Mouse (Mus musculus) 416B (cell line): ENCODE measurements at regions not wholly inside any gene's neighbourhood (a gene's known extent, or its start where the extent isn't known, plus 50 kb on each side); places are given as distances from the start of the nearest gene placed in this dataset.
"Not testable (repeated sequence)": the region's sequence is repeated elsewhere in the genome, so short reads cannot be mapped to it uniquely, and the experiment has no call there.

Source experiments
- DNase-seq: peaks from one replicate; pipeline ENCODE4 v3.0.0; 2011; ENCODE audit warnings: low read depth

DNA sequence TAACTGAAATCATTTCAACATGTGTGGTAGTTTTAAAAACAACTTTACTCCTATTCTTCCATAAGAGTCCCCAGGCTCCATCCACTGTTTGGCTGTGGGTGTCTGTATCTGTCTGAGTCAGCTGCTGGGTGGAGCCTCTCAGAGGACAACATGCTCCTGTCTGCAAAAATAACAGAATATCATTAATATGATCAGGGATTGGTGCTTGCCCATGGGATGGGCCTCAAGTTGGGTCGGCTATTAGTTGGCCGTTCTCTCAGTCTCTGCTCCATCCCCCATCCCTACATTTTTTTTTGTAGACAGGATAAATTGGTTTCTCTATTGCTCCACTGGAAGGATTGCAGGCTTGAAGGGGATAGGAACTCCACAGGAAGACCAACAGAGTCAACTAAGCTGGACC lies 108.5 kb upstream of the Fgf16 start:
- not testable (repeated sequence) for DNase-seq

DNA sequence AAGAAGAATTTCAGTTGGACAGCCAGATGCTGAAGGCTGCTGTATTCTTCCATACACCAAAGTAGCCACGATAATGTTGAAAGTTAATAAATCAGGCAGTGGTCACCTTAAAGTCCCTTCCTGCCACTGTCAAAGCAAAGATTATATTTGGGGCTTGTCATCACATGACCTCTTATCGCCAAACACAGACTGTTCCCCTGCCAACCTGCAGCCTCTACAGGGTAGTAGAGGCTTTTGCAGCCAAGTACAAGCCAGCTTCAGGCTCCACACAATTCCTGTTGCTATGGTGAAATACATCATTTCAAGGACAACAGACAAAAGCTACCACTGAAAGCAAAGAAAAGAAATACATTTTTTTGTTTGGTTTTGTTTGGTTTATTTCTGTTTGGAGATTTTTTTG lies 93.5 kb upstream of the Fgf16 start:
- DNase-seq: peak; percentile 12

DNA sequence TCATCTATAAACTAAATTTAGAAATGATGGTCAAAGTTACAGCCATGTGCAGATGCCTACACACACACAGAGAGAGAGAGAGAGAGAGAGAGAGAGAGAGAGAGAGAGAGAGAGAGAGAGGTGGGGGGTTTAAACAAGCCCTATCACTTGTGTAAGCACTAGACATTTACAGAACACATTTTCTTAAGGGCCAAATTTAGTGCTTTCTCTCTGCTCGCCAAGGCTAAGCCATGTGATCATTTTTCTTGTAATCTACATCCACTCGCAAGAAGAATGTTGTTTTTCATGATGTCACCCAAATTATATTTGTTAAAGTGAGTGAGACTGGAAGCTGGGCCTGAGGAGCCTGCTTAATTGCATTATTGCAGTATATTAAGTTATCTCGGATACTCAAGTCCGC lies 92.8 kb upstream of the Fgf16 start:
- DNase-seq: no peak

DNA sequence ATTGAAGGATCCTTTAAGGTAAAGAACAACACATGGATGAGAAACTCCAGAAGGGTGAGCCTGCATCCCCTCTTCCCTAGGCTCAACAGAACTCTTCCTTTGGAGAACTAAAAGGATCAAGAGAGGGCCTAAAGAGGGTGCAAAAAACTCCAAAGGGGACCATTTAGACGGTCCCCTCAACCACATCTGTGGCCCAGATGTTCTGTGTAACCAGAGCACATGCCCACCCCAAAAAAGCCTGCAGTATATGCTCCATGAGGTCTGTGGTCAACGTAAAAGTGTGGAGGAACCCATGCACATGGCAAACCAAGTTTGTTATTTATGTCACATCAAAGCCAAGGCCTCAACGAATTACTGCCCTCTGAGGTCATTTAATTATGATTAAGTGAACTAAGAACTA lies 89.2 kb upstream of the Fgf16 start:
- no peak for DNase-seq

DNA sequence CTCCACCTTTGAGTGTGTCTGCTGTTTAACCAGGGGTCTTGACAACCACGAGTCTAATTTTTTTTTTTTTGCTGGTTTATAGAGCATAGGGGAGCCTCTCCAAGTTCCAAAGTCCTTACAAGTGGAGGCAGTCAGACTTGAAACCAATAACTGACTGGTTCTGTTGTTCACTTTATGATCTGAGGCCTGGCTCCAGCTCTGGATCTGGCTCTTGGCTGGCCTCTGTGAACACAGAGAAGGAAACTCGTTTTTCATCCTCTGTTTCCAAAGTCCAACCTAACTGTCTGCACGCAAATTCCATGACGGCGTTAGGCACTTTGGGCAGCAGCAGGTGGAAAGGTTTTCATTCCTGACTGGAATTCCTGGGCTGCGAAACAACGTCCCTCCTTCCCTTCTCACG lies 80.4 kb upstream of the Fgf16 start:
- DNase-seq: no peak

DNA sequence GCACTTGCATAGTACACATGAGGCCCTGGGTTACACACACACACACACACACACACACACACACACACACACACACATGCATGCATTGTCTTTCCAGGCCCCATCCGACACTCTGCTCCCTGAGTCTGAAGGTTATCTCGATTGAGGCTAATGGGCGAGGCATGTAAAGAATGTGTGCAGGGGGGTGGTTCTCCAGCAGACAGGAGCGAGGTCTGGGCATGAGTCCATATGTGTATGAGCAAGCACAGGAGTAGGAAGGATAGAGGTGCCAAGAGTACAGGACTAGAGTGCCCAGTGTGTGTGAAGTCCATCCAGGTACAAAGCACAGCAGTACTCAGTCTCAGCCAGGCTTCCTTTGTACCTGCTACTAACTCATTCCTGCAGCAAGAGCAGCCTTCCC lies 79.6 kb upstream of the Fgf16 start:
- no peak for DNase-seq

DNA sequence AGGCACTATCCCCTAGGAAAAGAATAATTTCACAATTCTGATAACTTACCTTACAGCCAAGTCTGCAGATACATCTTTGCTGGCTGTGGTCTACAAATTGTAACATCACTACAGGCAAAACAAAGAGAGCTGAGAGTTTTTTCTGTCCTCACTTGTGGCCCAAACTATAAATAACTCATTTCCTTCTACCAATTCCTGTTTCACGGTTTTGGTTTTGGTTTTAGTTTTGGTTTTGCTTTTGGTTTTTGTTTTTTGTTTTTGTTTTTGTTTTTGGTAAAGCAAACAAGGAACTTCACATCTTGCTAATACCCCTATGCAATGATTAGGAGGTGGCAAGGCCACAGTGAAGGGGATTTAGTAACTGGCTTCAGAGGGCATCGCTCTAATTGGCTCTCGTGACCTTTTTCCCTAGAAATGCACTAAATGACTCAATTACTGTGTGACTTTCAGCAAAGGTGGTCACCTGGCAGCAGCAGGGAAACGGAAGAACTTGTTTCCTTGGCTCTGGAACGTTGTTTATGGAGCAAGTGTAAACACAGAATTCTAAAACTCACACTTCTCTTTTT lies 53.3 kb upstream of the Fgf16 start:
- peak; percentile 5 for DNase-seq
